Mouse (Mus musculus) limb, embryonic 11.5 days (tissue): ENCODE data around the gene Dchs2. TPM values are rescaled to one million over a fixed set of nuclear protein-coding genes. Genes with fewer than 3 reads are reported as not detected.

Experiments
- ATAC-seq: fragments of 200-750 bp; cut with Nextera tagmentation; 2 replicates; pipeline ENCODE4 v1.8.0; 2017; ENCODE audit warnings: low read depth; ENCODE audit not compliant: insufficient number of reproducible peaks, low FRiP score, low TSS enrichment
- DNase-seq: peaks from one replicate; pipeline ENCODE4 v3.0.0-alpha.2; 2015; ENCODE audit warnings: low spot score
- H3K27ac ChIP-seq: fragments of 300-500 bp; sonication (generic); replicated peaks from 2 replicates; pipeline ENCODE4 v1.5.1; 2014; ENCODE audit warnings: low read depth, mild to moderate bottlenecking, low read length
- H3K27me3 ChIP-seq: fragments of 300-500 bp; sonication (generic); 2 replicates; pipeline ENCODE4 v1.6.1; 2014; ENCODE audit warnings: mild to moderate bottlenecking, low read length, mixed read lengths; ENCODE audit not compliant: control insufficient read depth, insufficient read depth
- H3K36me3 ChIP-seq: fragments of 300-500 bp; sonication (generic); 2 replicates; pipeline ENCODE4 v1.6.1; 2014; ENCODE audit warnings: mild to moderate bottlenecking, low read length, moderate library complexity, mixed read lengths; ENCODE audit not compliant: control insufficient read depth, insufficient read depth
- H3K4me1 ChIP-seq: fragments of 300-500 bp; sonication (generic); 2 replicates; pipeline ENCODE4 v1.6.1; 2014; ENCODE audit warnings: low read length, mixed read lengths; ENCODE audit not compliant: control insufficient read depth, insufficient read depth
- H3K4me2 ChIP-seq: fragments of 300-500 bp; sonication (generic); 2 replicates; pipeline ENCODE4 v1.6.1; 2014; ENCODE audit warnings: low read depth, mild to moderate bottlenecking, moderate library complexity; ENCODE audit not compliant: severe bottlenecking
- H3K4me3 ChIP-seq: fragments of 300-500 bp; sonication (generic); 2 replicates; pipeline ENCODE4 v1.5.1; 2014; ENCODE audit warnings: low read depth, low read length
- H3K9ac ChIP-seq: fragments of 300-500 bp; sonication (generic); 2 replicates; pipeline ENCODE4 v1.6.1; 2014; ENCODE audit warnings: mild to moderate bottlenecking, low read length
- H3K9me3 ChIP-seq: fragments of 300-500 bp; sonication (generic); 2 replicates; pipeline ENCODE4 v1.6.1; 2016; ENCODE audit warnings: low read length; ENCODE audit not compliant: control insufficient read depth
- WGBS: fragments of 180-500 bp; shearing (Covaris S2); extraction: QIAGEN DNeasy Blood & Tissue Kit; methylation state at CpG from one replicate; pipeline ENCODE4 v1.1.7; 2014; 5-methylcytosine and 5-hydroxymethylcytosine counted together
- polyA plus RNA-seq: library from polyadenylated mRNA; unstranded; fragments of >200 nt; fragmentation: Nextera tagmentation; extraction: Ambion mirVana; gene quantifications from 2 replicates; pipeline ENCODE4 v1.2.1, GENCODE M21; 2014

Gene Dchs2
- polyA plus RNA-seq, 1 experiment from 2014 or later = 0.17 TPM

DNA sequence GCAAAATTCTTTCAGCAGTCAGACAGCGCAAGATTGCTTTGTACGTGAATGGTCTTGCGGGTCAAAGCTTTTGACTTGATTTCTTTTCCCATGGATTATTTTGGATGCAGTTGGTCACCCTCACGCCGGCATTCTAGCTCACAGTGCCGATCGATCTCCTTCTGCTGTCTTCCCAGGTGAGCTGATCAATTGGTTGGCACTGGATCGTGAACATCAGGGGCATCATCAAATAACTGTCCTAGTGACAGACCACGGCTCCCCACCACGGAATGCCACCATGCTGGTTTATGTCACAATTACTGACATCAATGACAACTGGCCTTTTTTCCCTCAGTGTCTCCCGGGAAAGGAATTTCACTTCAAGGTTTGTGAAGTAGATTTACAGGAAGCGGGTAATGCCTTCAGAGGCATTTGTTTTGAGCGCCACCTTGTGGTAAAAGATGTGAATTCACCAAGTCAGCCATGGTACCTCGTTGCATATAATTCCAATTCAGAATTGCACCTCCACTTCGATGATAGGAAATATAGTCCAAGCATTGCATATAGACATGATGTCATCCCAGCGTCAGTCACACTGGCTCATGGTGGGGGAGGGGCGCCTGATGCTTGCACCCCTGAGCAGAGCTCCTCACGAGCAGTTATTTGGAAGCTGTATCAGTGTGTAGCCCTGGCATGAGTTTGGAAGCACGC, 146.0 kb downstream of the Dchs2 start:
- Histone ChIP-seq H3K27ac (no peak overlapping the region), H3K4me3 (no peak overlapping the region), H3K27me3 (no peaks in the 10 kb centered on the region), H3K9me3 (no peaks in the 10 kb centered on the region), H3K4me1 (no peaks in the 10 kb centered on the region), H3K9ac (no peak overlapping the region), H3K4me2 (no peak overlapping the region; the same call in 1 of the 2 replicates), H3K36me3 (no peaks in the 10 kb centered on the region)
- DNase-seq (peak; percentile 79), ATAC-seq (peak; percentile 68; the same call in 1 of the 2 replicates)
- 38% methylated on average over 19 of the region's 19 CpGs for WGBS

DNA sequence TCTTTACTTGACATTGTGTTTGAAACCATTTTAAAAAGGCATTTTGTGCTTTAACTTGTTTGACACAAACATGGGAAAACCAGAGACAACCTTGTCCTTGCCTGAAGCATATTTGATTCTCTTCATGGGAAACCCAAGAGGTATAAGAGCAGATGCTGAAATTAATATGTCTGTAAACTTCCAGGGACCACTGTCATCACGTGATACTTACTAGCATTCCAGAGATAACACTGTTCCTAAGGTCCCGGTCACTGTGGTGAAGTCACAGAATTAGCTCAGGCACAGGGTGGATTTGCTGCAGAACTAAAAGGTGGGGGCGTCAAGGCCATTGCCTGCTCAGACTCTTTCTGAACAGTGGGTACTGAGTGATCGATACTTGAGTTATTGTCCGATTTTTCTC, 148.0 kb downstream of the Dchs2 start:
- 73% methylated on average over 5 of the region's 5 CpGs for WGBS
- no peak overlapping the region for H3K27ac ChIP-seq
- DNase-seq (no peak), ATAC-seq (no peak)
- no peaks in the 10 kb centered on the region for H3K9me3 ChIP-seq
- no peaks in the 10 kb centered on the region for H3K27me3 ChIP-seq
- H3K9ac ChIP-seq = no peak overlapping the region
- H3K36me3 ChIP-seq = no peaks in the 10 kb centered on the region
- H3K4me1 ChIP-seq = no peaks in the 10 kb centered on the region
- no peak overlapping the region for H3K4me3 ChIP-seq
- H3K4me2 ChIP-seq = no peak overlapping the region

DNA sequence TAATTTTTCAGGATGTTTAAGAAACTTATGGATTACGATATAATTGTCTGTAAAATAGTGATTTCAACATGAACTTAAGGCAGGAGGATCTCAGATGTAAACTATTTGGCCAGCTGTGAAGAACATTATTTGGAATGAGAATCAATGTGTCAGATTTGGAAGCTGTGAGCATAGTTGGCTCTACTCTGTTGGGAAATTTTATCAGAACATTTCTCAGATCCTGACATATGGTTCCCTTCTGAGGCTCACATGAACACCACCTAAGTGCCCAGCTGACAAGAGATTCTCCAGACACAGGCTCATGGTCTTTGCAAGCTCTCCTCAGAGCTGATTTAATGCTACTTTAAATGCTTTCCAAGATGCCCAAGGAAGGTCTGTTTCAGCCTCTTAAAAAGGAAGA, 156.1 kb downstream of the Dchs2 start:
- no peak overlapping the region for H3K27ac ChIP-seq
- H3K27me3 ChIP-seq = no peaks in the 10 kb centered on the region
- peaks cover 3% of the 10 kb centered on the region; the same call in 1 of the 2 replicates for H3K4me1 ChIP-seq
- no peaks in the 10 kb centered on the region for H3K9me3 ChIP-seq
- no peak for ATAC-seq
- H3K9ac ChIP-seq = no peak overlapping the region
- no peak overlapping the region for H3K4me3 ChIP-seq
- 69% methylated on average over 1 of the region's 1 CpGs for WGBS
- no peak for DNase-seq
- no peaks in the 10 kb centered on the region for H3K36me3 ChIP-seq
- no peak overlapping the region for H3K4me2 ChIP-seq

DNA sequence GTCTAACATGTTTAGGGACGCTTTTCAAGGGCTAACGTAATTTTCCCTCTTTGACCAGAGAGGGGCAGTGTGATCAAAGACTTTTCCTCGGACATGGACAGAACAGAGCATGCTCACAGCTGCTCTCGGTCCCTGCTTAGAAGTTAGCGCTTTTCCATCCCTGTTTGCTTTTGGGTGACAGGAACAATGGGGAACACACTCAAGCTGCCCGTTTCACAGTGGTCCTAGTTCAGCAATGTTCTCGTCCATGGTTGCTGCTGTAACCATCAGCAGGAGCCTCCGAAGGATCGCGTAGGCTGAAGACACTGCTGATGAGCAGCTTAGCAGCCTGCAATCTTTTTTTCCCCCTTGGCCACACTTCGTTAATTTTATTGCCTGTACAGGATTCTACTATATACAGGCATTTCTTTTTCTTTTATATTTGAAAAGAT, 159.2 kb downstream of the Dchs2 start:
- H3K9ac ChIP-seq = peak overlapping the region; percentile 64
- 10% methylated on average over 11 of the region's 11 CpGs for WGBS
- ATAC-seq (peak; percentile 86; the same call in 1 of the 2 replicates), DNase-seq (peak; percentile 71)
- H3K36me3 ChIP-seq = no peaks in the 10 kb centered on the region
- H3K4me1 ChIP-seq = peaks cover 3% of the 10 kb centered on the region; the same call in 1 of the 2 replicates
- H3K9me3 ChIP-seq = no peaks in the 10 kb centered on the region
- H3K4me2 ChIP-seq = peak overlapping the region; percentile 49
- H3K27ac ChIP-seq = no peak overlapping the region
- H3K27me3 ChIP-seq = no peaks in the 10 kb centered on the region
- H3K4me3 ChIP-seq = peak overlapping the region; percentile 29

DNA sequence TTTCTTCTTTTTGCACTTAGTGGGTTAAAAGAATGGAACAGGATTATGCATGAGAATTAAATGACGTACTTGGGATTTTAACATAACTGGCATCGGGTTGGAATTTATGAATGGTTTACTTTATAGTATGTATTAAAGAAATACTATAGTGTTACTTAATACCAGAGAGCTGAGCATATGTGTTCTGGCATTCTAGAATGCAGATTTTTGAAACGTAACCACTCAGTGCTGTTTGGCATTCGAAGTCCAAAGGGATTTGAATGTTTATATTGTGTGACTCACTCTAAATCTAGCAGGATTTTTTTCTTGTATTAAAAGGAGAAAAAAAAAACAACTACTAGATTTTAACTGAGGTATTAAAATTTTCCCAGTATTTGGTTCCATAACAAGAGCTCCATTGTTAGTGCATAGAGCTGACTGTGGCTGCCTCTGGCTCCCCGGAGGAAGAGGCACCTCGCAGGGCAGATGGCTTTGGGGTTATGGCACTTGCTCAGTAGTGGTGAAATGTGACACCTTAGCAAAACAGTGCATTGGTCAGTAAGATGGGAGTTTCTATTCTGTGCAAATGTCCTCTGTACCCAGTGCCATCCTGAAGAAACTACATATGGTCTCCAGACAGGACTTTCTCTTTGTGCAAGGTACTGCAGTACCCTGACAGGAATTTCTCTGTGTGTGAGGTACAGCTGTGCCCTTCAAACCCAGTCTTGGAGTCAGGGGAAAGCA, 160.5 kb downstream of the Dchs2 start:
- 56% methylated on average over 6 of the region's 6 CpGs for WGBS
- H3K27ac ChIP-seq = no peak overlapping the region
- no peaks in the 10 kb centered on the region for H3K9me3 ChIP-seq
- ATAC-seq (0 out of 2 replicates have a peak, but pooled peaks have one; percentile 35), DNase-seq (no peak)
- peaks cover 3% of the 10 kb centered on the region; the same call in 1 of the 2 replicates for H3K4me1 ChIP-seq
- H3K36me3 ChIP-seq = no peaks in the 10 kb centered on the region
- H3K4me2 ChIP-seq = no peak overlapping the region
- no peak overlapping the region for H3K9ac ChIP-seq
- no peaks in the 10 kb centered on the region for H3K27me3 ChIP-seq
- no peak overlapping the region for H3K4me3 ChIP-seq

GRCm38 (mm10) chr3:83290482-83290881, 162.7 kb downstream of the Dchs2 start:
- no peak for ATAC-seq

DNA sequence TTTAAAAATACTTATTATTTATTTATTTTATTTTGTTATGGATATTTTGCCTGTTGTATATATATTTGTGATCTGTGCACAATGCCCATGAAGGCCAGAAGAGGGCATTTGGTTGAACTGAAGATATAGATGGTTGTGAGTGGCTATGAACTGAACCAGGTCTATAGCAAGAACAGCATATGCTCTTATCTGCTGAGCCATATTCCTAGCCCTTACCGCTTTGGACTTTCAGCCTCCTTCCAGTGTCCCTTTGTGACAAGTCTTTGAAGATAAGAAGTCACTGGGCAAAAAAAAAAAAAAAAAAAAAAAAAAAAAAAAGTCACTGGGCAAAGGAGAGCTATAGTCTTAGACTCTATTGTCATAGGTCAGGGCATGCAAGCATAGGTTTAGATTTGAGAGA, 163.2 kb downstream of the Dchs2 start:
- H3K4me2 ChIP-seq = no peak overlapping the region
- no peaks in the 10 kb centered on the region for H3K27me3 ChIP-seq
- ATAC-seq = no peak
- H3K9ac ChIP-seq = no peak overlapping the region
- no peaks in the 10 kb centered on the region for H3K9me3 ChIP-seq
- DNase-seq = no peak
- no peak overlapping the region for H3K27ac ChIP-seq
- H3K4me3 ChIP-seq = no peak overlapping the region
- H3K4me1 ChIP-seq = peaks cover 3% of the 10 kb centered on the region; the same call in 1 of the 2 replicates
- WGBS = 85% methylated on average over 1 of the region's 1 CpGs
- no peaks in the 10 kb centered on the region for H3K36me3 ChIP-seq

More at GRCm38 (mm10) chr3:83290482-83290881, 162.7 kb downstream of the Dchs2 start:
- Histone ChIP-seq H3K27ac (no peak overlapping the region), H3K27me3 (no peaks in the 10 kb centered on the region), H3K4me3 (no peak overlapping the region), H3K36me3 (no peaks in the 10 kb centered on the region), H3K9me3 (no peaks in the 10 kb centered on the region), H3K4me2 (no peak overlapping the region), H3K9ac (no peak overlapping the region), H3K4me1 (peaks cover 3% of the 10 kb centered on the region; the same call in 1 of the 2 replicates)
- DNase-seq = no peak

DNA sequence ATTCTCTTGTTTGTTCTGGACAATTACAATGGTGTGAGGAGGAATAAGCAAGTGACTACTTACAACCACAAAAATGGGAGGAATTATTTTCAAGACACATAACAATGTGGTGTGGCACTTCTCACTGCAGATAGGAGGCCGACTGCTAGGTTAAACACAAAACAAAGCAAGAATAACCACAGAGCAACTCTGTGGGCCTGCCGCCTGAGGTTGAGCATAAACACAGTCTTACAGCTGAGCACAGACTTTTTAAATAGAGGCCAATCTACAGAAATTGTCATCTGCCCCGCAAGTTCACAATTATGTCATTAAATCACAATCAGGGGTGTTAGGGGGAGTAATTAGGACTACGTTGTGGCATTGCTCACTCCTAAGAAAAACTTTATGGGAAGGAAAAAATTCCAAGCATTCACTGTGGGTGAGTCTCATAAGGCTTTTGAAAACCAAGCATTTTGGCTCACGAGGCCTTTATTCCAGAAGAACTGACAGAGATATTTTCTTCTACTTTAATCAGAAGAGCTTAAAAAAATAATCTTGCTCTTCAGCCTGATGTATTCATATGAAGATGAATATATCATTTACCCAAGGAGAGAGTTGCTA, 172.1 kb downstream of the Dchs2 start:
- no peaks in the 10 kb centered on the region for H3K27me3 ChIP-seq
- ATAC-seq (no peak), DNase-seq (no peak)
- H3K9ac ChIP-seq = no peak overlapping the region
- no peaks in the 10 kb centered on the region for H3K9me3 ChIP-seq
- H3K27ac ChIP-seq = no peak overlapping the region
- H3K4me3 ChIP-seq = no peak overlapping the region
- H3K36me3 ChIP-seq = no peaks in the 10 kb centered on the region
- H3K4me2 ChIP-seq = no peak overlapping the region
- 51% methylated on average over 5 of the region's 5 CpGs for WGBS
- H3K4me1 ChIP-seq = no peaks in the 10 kb centered on the region
